Mouse (Mus musculus) limb, embryonic 14.5 days (tissue): ENCODE results near the gene Ttc16. TPM values are rescaled to one million over a fixed set of nuclear protein-coding genes. Genes with fewer than 3 reads are reported as not detected.

Experiments used
- ATAC-seq: fragments of 200-750 bp; cut with Nextera tagmentation; 2 replicates; pipeline ENCODE4 v1.8.0; 2017; ENCODE audit warnings: low read depth, moderate number of reproducible peaks, moderate TSS enrichment; ENCODE audit not compliant: low FRiP score
- DNase-seq: peaks from one replicate; pipeline ENCODE4 v3.0.0-alpha.2; 2015; ENCODE audit warnings: low spot score
- H3K27ac ChIP-seq: fragments of 300-500 bp; sonication (generic); replicated peaks from 2 replicates; pipeline ENCODE4 v1.5.1; 2014; ENCODE audit warnings: low read depth, mild to moderate bottlenecking, low read length, moderate library complexity, mixed read lengths
- H3K27me3 ChIP-seq: fragments of 300-500 bp; sonication (generic); 2 replicates; pipeline ENCODE4 v1.6.1; 2014; ENCODE audit warnings: low read length, mixed read lengths; ENCODE audit not compliant: control insufficient read depth, insufficient read depth
- H3K36me3 ChIP-seq: fragments of 300-500 bp; sonication (generic); 2 replicates; pipeline ENCODE4 v1.6.1; 2014; ENCODE audit warnings: mild to moderate bottlenecking, low read length, moderate library complexity, mixed read lengths; ENCODE audit not compliant: control insufficient read depth, insufficient read depth
- H3K4me1 ChIP-seq: fragments of 300-500 bp; sonication (generic); 2 replicates; pipeline ENCODE4 v1.6.1; 2014; ENCODE audit warnings: antibody characterized with exemption, low read length, mixed read lengths; ENCODE audit not compliant: control insufficient read depth, insufficient read depth
- H3K4me2 ChIP-seq: fragments of 300-500 bp; sonication (generic); replicated peaks from 2 replicates; pipeline ENCODE4 v1.6.1; 2014; ENCODE audit warnings: low read depth, mild to moderate bottlenecking, low read length, moderate library complexity; ENCODE audit not compliant: severe bottlenecking
- H3K4me3 ChIP-seq: fragments of 300-500 bp; sonication (generic); replicated peaks from 2 replicates; pipeline ENCODE4 v1.5.1; 2014; ENCODE audit warnings: low read length
- H3K9ac ChIP-seq: fragments of 300-500 bp; sonication (generic); 2 replicates; pipeline ENCODE4 v1.6.1; 2014; ENCODE audit warnings: mild to moderate bottlenecking, low read depth, low read length, moderate library complexity; ENCODE audit not compliant: severe bottlenecking
- H3K9me3 ChIP-seq: fragments of 300-500 bp; sonication (generic); 2 replicates; pipeline ENCODE4 v1.6.1; 2016; ENCODE audit warnings: low read length; ENCODE audit not compliant: control insufficient read depth
- POLR2A ChIP-seq: fragments of 200-500 bp; IDR thresholded peaks from 2 replicates; pipeline ENCODE4 v1.8.0; 2012; ENCODE audit warnings: inconsistent platforms, mild to moderate bottlenecking, moderate library complexity, borderline replicate concordance; ENCODE audit not compliant: insufficient read depth, insufficient read length; ENCODE audit errors: extremely low read depth
- WGBS: fragments of 180-500 bp; shearing (Covaris S2); extraction: QIAGEN DNeasy Blood & Tissue Kit; methylation state at CpG from one replicate; pipeline ENCODE4 v1.1.7; 2014; 5-methylcytosine and 5-hydroxymethylcytosine counted together
- polyA plus RNA-seq, 2 experiments: library from polyadenylated mRNA; depleted of rRNA in 1 of 2; stranded (reverse) in 1 of 2; unstranded in 1 of 2; fragments of >200 nt; fragmentation: Nextera tagmentation in 1 of 2; extraction: Ambion mirVana in 1 of 2; gene quantifications; 2 replicates each; pipeline versions ENCODE4 v1.2.1 to v1.2.3; 2012 to 2014

Gene Ttc16
- polyA plus RNA-seq, 2 experiments = 0.15 to 0.47 TPM

- 0 out of 2 replicates have a peak overlapping the region, but pooled peaks have one; percentile 18 for H3K9ac ChIP-seq
- peaks cover 39% of the 10 kb centered on the region for H3K4me1 ChIP-seq
Measured at GRCm38 (mm10) chr2:32730854-32731253, 44.6 kb downstream of the Ttc16 start.

DNA sequence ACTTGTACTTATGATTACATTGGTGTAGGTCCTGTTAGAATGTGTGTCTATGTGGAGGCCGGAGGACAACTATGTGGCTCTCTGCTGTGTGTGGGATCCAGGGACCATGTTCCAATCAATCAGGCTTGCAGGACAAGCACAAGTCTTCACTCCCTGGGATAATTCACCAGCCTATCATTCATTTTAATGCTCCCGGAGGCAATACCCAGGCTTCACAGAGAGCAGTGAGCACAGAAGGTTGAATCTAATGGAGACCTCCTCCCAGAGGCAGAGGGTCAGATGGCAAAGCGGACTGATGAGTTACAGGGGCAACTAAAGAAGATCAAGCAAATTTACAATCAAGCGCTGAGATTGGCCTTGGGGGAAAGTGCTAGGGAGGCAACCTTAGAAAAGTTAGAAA lies 45.9 kb downstream of the Ttc16 start:
- H3K4me1 ChIP-seq = peaks cover 37% of the 10 kb centered on the region
- H3K9ac ChIP-seq = no peak overlapping the region
- no peaks in the 10 kb centered on the region for H3K36me3 ChIP-seq
- DNase-seq (no peak), ATAC-seq (no peak)
- no peak overlapping the region for H3K27ac ChIP-seq
- H3K4me2 ChIP-seq = 0 out of 2 replicates have a peak overlapping the region, but pooled peaks have one; percentile 28
- 54% methylated on average over 4 of the region's 4 CpGs for WGBS
- H3K4me3 ChIP-seq = no peak overlapping the region
- H3K9me3 ChIP-seq = no peaks in the 10 kb centered on the region
- no peaks in the 10 kb centered on the region for H3K27me3 ChIP-seq
- no peak for TF ChIP-seq POLR2A

More at GRCm38 (mm10) chr2:32730854-32731253, 44.6 kb downstream of the Ttc16 start:
- TF ChIP-seq POLR2A = no peak
- 4% methylated on average over 11 of the region's 11 CpGs for whole genome bisulfite sequencing
- Histone ChIP-seq H3K27ac (peak overlapping the region; percentile 68), H3K4me2 (peak overlapping the region; percentile 28), H3K27me3 (no peaks in the 10 kb centered on the region), H3K36me3 (no peaks in the 10 kb centered on the region), H3K4me3 (no peak overlapping the region), H3K9me3 (no peaks in the 10 kb centered on the region)
- DNase-seq (peak; percentile 73), ATAC-seq (peak; percentile 41)

GRCm38 (mm10) chr2:32728463-32728862 lies 47.0 kb downstream of the Ttc16 start:
- DNase-seq = no peak
- no peak for ATAC-seq
- H3K9me3 ChIP-seq = no peaks in the 10 kb centered on the region
- no peak for TF ChIP-seq POLR2A
- H3K4me2 ChIP-seq = peak overlapping the region; percentile 57
- H3K27me3 ChIP-seq = no peaks in the 10 kb centered on the region
- peaks cover 34% of the 10 kb centered on the region for H3K4me1 ChIP-seq
- WGBS = 50% methylated on average over 7 of the region's 7 CpGs
- H3K4me3 ChIP-seq = peak overlapping the region; percentile 36
- no peaks in the 10 kb centered on the region for H3K36me3 ChIP-seq
- peak overlapping the region; percentile 7; the same call in 1 of the 2 replicates for H3K9ac ChIP-seq
- no peak overlapping the region for H3K27ac ChIP-seq

GRCm38 (mm10) chr2:32727435-32727834 lies 48.0 kb downstream of the Ttc16 start:
- Histone ChIP-seq H3K27ac (0 out of 2 replicates have a peak overlapping the region, but pooled peaks have one; percentile 38), H3K4me1 (peaks cover 34% of the 10 kb centered on the region), H3K27me3 (no peaks in the 10 kb centered on the region), H3K4me2 (peak overlapping the region; percentile 57), H3K36me3 (no peaks in the 10 kb centered on the region), H3K9me3 (no peaks in the 10 kb centered on the region), H3K4me3 (peak overlapping the region; percentile 36), H3K9ac (peak overlapping the region; percentile 43; the same call in 1 of the 2 replicates)
- peak; percentile 55; the same call in 1 of the 2 replicates for TF ChIP-seq POLR2A
- peak; percentile 95 for DNase-seq
- ATAC-seq = peak; percentile 96
- 3% methylated on average over 16 of the region's 16 CpGs for WGBS

- no peak for TF ChIP-seq POLR2A
- WGBS = 79% methylated on average over 16 of the region's 16 CpGs
- DNase-seq (no peak), ATAC-seq (no peak)
- H3K4me2 ChIP-seq = no peak overlapping the region
- H3K36me3 ChIP-seq = no peaks in the 10 kb centered on the region
- no peak overlapping the region for H3K4me3 ChIP-seq
- H3K27ac ChIP-seq = no peak overlapping the region
- H3K4me1 ChIP-seq = peaks cover 24% of the 10 kb centered on the region
- no peaks in the 10 kb centered on the region for H3K9me3 ChIP-seq
- H3K27me3 ChIP-seq = no peaks in the 10 kb centered on the region
- no peak overlapping the region for H3K9ac ChIP-seq
Measured at GRCm38 (mm10) chr2:32724832-32725790, 50.3 kb downstream of the Ttc16 start.
